Mouse (Mus musculus) midbrain, postnatal 0 days (tissue): ENCODE data around the gene Adamts12. TPM values are rescaled to one million over a fixed set of nuclear protein-coding genes. Genes with fewer than 3 reads are reported as not detected.

Experiments used
- ATAC-seq: fragments of 200-750 bp; cut with Nextera tagmentation; 2 replicates; pipeline ENCODE4 v1.8.0; 2017; ENCODE audit warnings: moderate number of reproducible peaks, mild to moderate bottlenecking, moderate TSS enrichment, moderate library complexity; ENCODE audit not compliant: low FRiP score
- DNase-seq: peaks from one replicate; pipeline ENCODE4 v3.0.0-alpha.2; 2015; ENCODE audit warnings: low spot score
- H3K27ac ChIP-seq: fragments of 300-500 bp; sonication (generic); 2 replicates; pipeline ENCODE4 v1.5.1; 2014; ENCODE audit warnings: low read depth, mild to moderate bottlenecking, low read length, mixed read lengths
- H3K27me3 ChIP-seq: fragments of 300-500 bp; sonication (generic); 2 replicates; pipeline ENCODE4 v1.6.1; 2014; ENCODE audit warnings: low read length, control low read depth, mixed read lengths; ENCODE audit not compliant: insufficient read depth
- H3K36me3 ChIP-seq: fragments of 300-500 bp; sonication (generic); 2 replicates; pipeline ENCODE4 v1.6.1; 2014; ENCODE audit warnings: low read length, control low read depth, mixed read lengths; ENCODE audit not compliant: insufficient read depth
- H3K4me1 ChIP-seq: fragments of 300-500 bp; sonication (generic); 2 replicates; pipeline ENCODE4 v1.6.1; 2014; ENCODE audit warnings: mild to moderate bottlenecking, control low read depth, antibody characterized with exemption, low read length, mixed read lengths; ENCODE audit not compliant: insufficient read depth
- H3K4me2 ChIP-seq: fragments of 300-500 bp; sonication (generic); 2 replicates; pipeline ENCODE4 v1.6.1; 2014; ENCODE audit warnings: low read depth, mild to moderate bottlenecking, low read length, mixed read lengths; ENCODE audit not compliant: poor library complexity, severe bottlenecking
- H3K4me3 ChIP-seq: fragments of 300-500 bp; sonication (generic); 2 replicates; pipeline ENCODE4 v1.5.1; 2014; ENCODE audit warnings: low read depth, mild to moderate bottlenecking, low read length, moderate library complexity
- H3K9ac ChIP-seq: fragments of 300-500 bp; sonication (generic); replicated peaks from 2 replicates; pipeline ENCODE4 v1.6.1; 2014; ENCODE audit warnings: mild to moderate bottlenecking, low read length, moderate library complexity, mixed read lengths; ENCODE audit not compliant: poor library complexity, severe bottlenecking
- H3K9me3 ChIP-seq: fragments of 300-500 bp; sonication (generic); 2 replicates; pipeline ENCODE4 v1.6.1; 2016; ENCODE audit warnings: low read length, control low read depth
- CTCF ChIP-seq: IDR thresholded peaks from 2 replicates; pipeline ENCODE4 v1.5.1; 2016; ENCODE audit warnings: antibody characterized with exemption, mild to moderate bottlenecking
- WGBS: fragments of 180-500 bp; shearing (Covaris S2); extraction: QIAGEN DNeasy Blood & Tissue Kit; methylation state at CpG from one replicate; pipeline ENCODE4 v1.1.7; 2014; 5-methylcytosine and 5-hydroxymethylcytosine counted together
- polyA plus RNA-seq: library from polyadenylated mRNA; unstranded; fragments of >200 nt; fragmentation: Nextera tagmentation; extraction: Ambion mirVana; gene quantifications from 2 replicates; pipeline ENCODE4 v1.2.1, GENCODE M21; 2015
- total RNA-seq: library from RNA; depleted of rRNA; stranded (reverse); fragments of >200 nt; gene quantifications from 2 replicates; pipeline ENCODE4 v1.2.3, GENCODE M21; 2014

Adamts12 gene
- total and polyA plus RNA-seq, 2 experiments from 2014 or later, result 0.94 to 7.4 TPM

- no peaks in the 10 kb centered on the region; the same call in 1 of the 2 replicates for H3K4me1 ChIP-seq
- WGBS, result 77% methylated on average over 4 of the region's 4 CpGs
- no peak for ATAC-seq
Measured at GRCm38 (mm10) chr15:11297960-11298359, 233.4 kb downstream of the Adamts12 start.

GRCm38 (mm10) chr15:11317077-11317476 lies 252.5 kb downstream of the Adamts12 start:
- no peak overlapping the region for H3K4me3 ChIP-seq
- no peaks in the 10 kb centered on the region for H3K9me3 ChIP-seq
- H3K9ac ChIP-seq, result no peak overlapping the region
- no peak for TF ChIP-seq CTCF
- WGBS, result 67% methylated on average over 3 of the region's 3 CpGs
- DNase-seq (no peak), ATAC-seq (no peak)
- no peaks in the 10 kb centered on the region for H3K27me3 ChIP-seq
- H3K36me3 ChIP-seq, result no peaks in the 10 kb centered on the region
- no peaks in the 10 kb centered on the region for H3K4me1 ChIP-seq
- no peak overlapping the region for H3K27ac ChIP-seq
- H3K4me2 ChIP-seq, result no peak overlapping the region

More at GRCm38 (mm10) chr15:11297960-11298359, 233.4 kb downstream of the Adamts12 start:
- no peak for DNase-seq
- H3K9me3 ChIP-seq, result no peaks in the 10 kb centered on the region
- H3K27me3 ChIP-seq, result no peaks in the 10 kb centered on the region
- no peak overlapping the region for H3K4me3 ChIP-seq
- H3K9ac ChIP-seq, result no peak overlapping the region
- no peak overlapping the region for H3K4me2 ChIP-seq
- H3K27ac ChIP-seq, result no peak overlapping the region
- H3K36me3 ChIP-seq, result no peaks in the 10 kb centered on the region
- no peak for TF ChIP-seq CTCF

- no peak for ATAC-seq
- TF ChIP-seq CTCF, result peak; percentile 78
- H3K9me3 ChIP-seq, result no peaks in the 10 kb centered on the region
Measured at GRCm38 (mm10) chr15:11320481-11320880, 255.9 kb downstream of the Adamts12 start.

GRCm38 (mm10) chr15:11339467-11340180 lies 275.0 kb downstream of the Adamts12 start:
- ATAC-seq (peak; percentile 47; the same call in 1 of the 2 replicates), DNase-seq (peak; percentile 66)
- Histone ChIP-seq H3K27me3 (no peaks in the 10 kb centered on the region), H3K4me2 (no peak overlapping the region), H3K27ac (no peak overlapping the region), H3K36me3 (no peaks in the 10 kb centered on the region), H3K9ac (no peak overlapping the region), H3K4me1 (no peaks in the 10 kb centered on the region), H3K4me3 (no peak overlapping the region), H3K9me3 (no peaks in the 10 kb centered on the region)
- 63% methylated on average over 7 of the region's 7 CpGs for WGBS
- no peak for TF ChIP-seq CTCF

More at GRCm38 (mm10) chr15:11320481-11320880, 255.9 kb downstream of the Adamts12 start:
- DNase-seq, result peak; percentile 42
- Histone ChIP-seq H3K4me3 (no peak overlapping the region), H3K9ac (no peak overlapping the region), H3K27ac (no peak overlapping the region), H3K4me2 (no peak overlapping the region), H3K4me1 (no peaks in the 10 kb centered on the region), H3K36me3 (no peaks in the 10 kb centered on the region), H3K27me3 (no peaks in the 10 kb centered on the region)
- WGBS, result 31% methylated on average over 8 of the region's 8 CpGs

GRCm38 (mm10) chr15:11355865-11356264 lies 291.3 kb downstream of the Adamts12 start:
- Histone ChIP-seq H3K4me2 (no peak overlapping the region), H3K27me3 (no peaks in the 10 kb centered on the region), H3K9ac (no peak overlapping the region), H3K36me3 (no peaks in the 10 kb centered on the region), H3K27ac (no peak overlapping the region), H3K4me1 (no peaks in the 10 kb centered on the region), H3K9me3 (no peaks in the 10 kb centered on the region), H3K4me3 (no peak overlapping the region)
- ATAC-seq (no peak), DNase-seq (peak; percentile 26)
- WGBS, result 68% methylated on average over 3 of the region's 3 CpGs
- no peak for TF ChIP-seq CTCF

- 94% methylated on average over 2 of the region's 2 CpGs for WGBS
- TF ChIP-seq CTCF, result no peak
- DNase-seq (no peak), ATAC-seq (no peak)
- no peak overlapping the region for H3K27ac ChIP-seq
- H3K4me2 ChIP-seq, result no peak overlapping the region
- H3K4me3 ChIP-seq, result no peak overlapping the region
- no peaks in the 10 kb centered on the region for H3K27me3 ChIP-seq
- no peaks in the 10 kb centered on the region for H3K4me1 ChIP-seq
- no peak overlapping the region for H3K9ac ChIP-seq
- no peaks in the 10 kb centered on the region for H3K9me3 ChIP-seq
- no peaks in the 10 kb centered on the region for H3K36me3 ChIP-seq
Measured at GRCm38 (mm10) chr15:11357501-11357900, 292.9 kb downstream of the Adamts12 start.
